ENCODE assay signal across 9 mouse cellular contexts in the genomic region with DNA sequence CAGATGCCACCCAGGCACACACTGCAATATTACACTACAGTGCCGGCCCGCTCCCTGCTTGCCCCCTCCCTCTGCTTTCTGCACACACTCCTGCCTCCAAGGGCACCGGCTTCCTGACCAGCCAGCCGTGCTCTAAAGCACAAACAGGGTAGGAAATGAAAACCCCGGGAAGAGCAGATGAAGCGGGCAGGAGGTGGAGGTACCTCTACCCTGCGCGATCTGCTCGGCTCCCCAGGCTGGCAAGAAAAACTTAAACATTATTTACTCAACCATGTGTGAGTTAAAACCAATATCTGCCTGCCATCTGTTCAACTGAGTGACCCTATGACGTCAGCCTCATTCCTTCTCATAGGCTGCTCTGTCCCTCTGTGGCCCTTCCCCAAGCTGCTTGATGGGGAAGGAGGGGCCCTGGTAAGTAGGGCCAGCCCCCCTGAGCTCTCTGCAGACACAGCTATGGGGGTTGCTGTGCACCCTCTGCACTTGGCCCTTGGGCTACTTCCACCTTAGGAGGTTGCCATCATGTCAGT.
DNase-seq lines count a peak whose midpoint lies in the region; ATAC-seq and TF ChIP-seq lines count a peak whose summit lies in the region.
"Had no signal": no experiment of that assay in that cellular context is flagged by ENCODE, and none has a peak within 500 bp of the region (broad histone marks: within the 10 kb centered on the region; RNA-seq: fewer than 3 reads in every experiment).

No protein-coding gene starts in this region.

- H3K27ac ChIP-seq in lung, embryonic 16.5 days (ENCODE audit: low read length) = no peak overlapping the region
- no peak overlapping the region for H3K27ac ChIP-seq in lung, postnatal 0 days (ENCODE audit: low read length)
- no peak overlapping the region for H3K27ac ChIP-seq in forebrain, embryonic 15.5 days (replicated peaks)
- peak overlapping the region; percentile 71 for H3K27ac ChIP-seq in midbrain, embryonic 10.5 days (replicated peaks)
- H3K27ac ChIP-seq in heart, embryonic 12.5 days (ENCODE audit: poor library complexity, severe bottlenecking) = no peak overlapping the region

- H3K4me1 ChIP-seq in lung, embryonic 16.5 days (replicated peaks; ENCODE audit: control insufficient read depth, insufficient read depth, low read length) = no peaks in the 10 kb centered on the region; the same call in 1 of the 2 replicates
- H3K4me1 ChIP-seq in lung, postnatal 0 days (ENCODE audit: insufficient read depth, low read depth, low read length) = no peaks in the 10 kb centered on the region
- peaks cover 59% of the 10 kb centered on the region for H3K4me1 ChIP-seq in forebrain, embryonic 15.5 days
- H3K4me1 ChIP-seq in midbrain, embryonic 10.5 days = peaks cover 80% of the 10 kb centered on the region
- H3K4me1 ChIP-seq in heart, embryonic 12.5 days (replicated peaks) = peaks cover 9% of the 10 kb centered on the region; the same call in 1 of the 2 replicates

- no peak for TF ChIP-seq CTCF in lung, postnatal 0 days (IDR thresholded peaks at IDR 0.05)

- H3K36me3 ChIP-seq in lung, embryonic 16.5 days (ENCODE audit: control insufficient read depth, insufficient read depth, low read length) = no peaks in the 10 kb centered on the region
- H3K36me3 ChIP-seq in lung, postnatal 0 days (ENCODE audit: insufficient read depth, low read length) = no peaks in the 10 kb centered on the region
- H3K36me3 ChIP-seq in forebrain, embryonic 15.5 days = no peaks in the 10 kb centered on the region
- H3K36me3 ChIP-seq in midbrain, embryonic 10.5 days = no peaks in the 10 kb centered on the region
- H3K36me3 ChIP-seq in heart, embryonic 12.5 days = no peaks in the 10 kb centered on the region

- no peak overlapping the region for H3K4me3 ChIP-seq in lung, embryonic 16.5 days (ENCODE audit: low read length)
- H3K4me3 ChIP-seq in lung, postnatal 0 days (ENCODE audit: low read depth, low read length) = no peak overlapping the region
- no peak overlapping the region for H3K4me3 ChIP-seq in forebrain, embryonic 15.5 days
- H3K4me3 ChIP-seq in midbrain, embryonic 10.5 days = 0 out of 2 replicates have a peak overlapping the region, but pooled peaks have one; percentile 12
- H3K4me3 ChIP-seq in heart, embryonic 12.5 days = no peak overlapping the region

- no peak for DNase-seq in lung, postnatal 0 days (ENCODE audit: low spot score)
- peak; percentile 26 for DNase-seq in midbrain, embryonic 10.5 days (ENCODE audit: low spot score)
- DNase-seq in B cell, adult 2 months = no peak
- no peak for DNase-seq in thymus, postnatal 36 days
- DNase-seq in lung, postnatal 36 days = no peak
- DNase-seq: gastrocnemius, postnatal 25 days had no signal

- no peaks in the 10 kb centered on the region for H3K27me3 ChIP-seq in lung, embryonic 16.5 days (ENCODE audit: control insufficient read depth, insufficient read depth, low read depth, low read length)
- no peaks in the 10 kb centered on the region for H3K27me3 ChIP-seq in lung, postnatal 0 days (replicated peaks; ENCODE audit: insufficient read depth, low read length)
- H3K27me3 ChIP-seq in forebrain, embryonic 15.5 days = no peaks in the 10 kb centered on the region
- peaks cover 44% of the 10 kb centered on the region for H3K27me3 ChIP-seq in midbrain, embryonic 10.5 days (ENCODE audit: low read depth, poor library complexity, severe bottlenecking)
- H3K27me3 ChIP-seq in heart, embryonic 12.5 days (replicated peaks) = peaks cover 4% of the 10 kb centered on the region; the same call in 1 of the 2 replicates

- TF ChIP-seq EP300 in lung, postnatal 0 days (IDR thresholded peaks at IDR 0.05) = no peak

- WGBS in lung, embryonic 16.5 days = 29% methylated on average over 10 of the region's 10 CpGs
- WGBS in lung, postnatal 0 days = 38% methylated on average over 10 of the region's 10 CpGs
- 25% methylated on average over 10 of the region's 10 CpGs for WGBS in forebrain, embryonic 15.5 days
- 47% methylated on average over 10 of the region's 10 CpGs for WGBS in midbrain, embryonic 10.5 days
- WGBS in heart, embryonic 12.5 days = 62% methylated on average over 10 of the region's 10 CpGs

- no peak overlapping the region for H3K4me2 ChIP-seq in lung, embryonic 16.5 days (ENCODE audit: low read depth, low read length)
- no peak overlapping the region for H3K4me2 ChIP-seq in lung, postnatal 0 days (replicated peaks; ENCODE audit: low read depth, low read length)
- no peak overlapping the region for H3K4me2 ChIP-seq in forebrain, embryonic 15.5 days (replicated peaks)
- H3K4me2 ChIP-seq in heart, embryonic 12.5 days = no peak overlapping the region

- ATAC-seq in lung, embryonic 16.5 days (ENCODE audit: low read depth) = peak; percentile 20; the same call in 1 of the 2 replicates
- ATAC-seq in lung, postnatal 0 days = no peak
- ATAC-seq in forebrain, embryonic 15.5 days (replicated peaks) = peak; percentile 39
- ATAC-seq in heart, embryonic 12.5 days (ENCODE audit: insufficient number of reproducible peaks, low FRiP score) = no peak

- H3K9ac ChIP-seq in lung, embryonic 16.5 days (ENCODE audit: low read length) = no peak overlapping the region
- no peak overlapping the region for H3K9ac ChIP-seq in lung, postnatal 0 days (replicated peaks; ENCODE audit: low read depth)
- no peak overlapping the region for H3K9ac ChIP-seq in forebrain, embryonic 15.5 days (replicated peaks)
- no peak overlapping the region for H3K9ac ChIP-seq in heart, embryonic 12.5 days

- no peaks in the 10 kb centered on the region for H3K9me3 ChIP-seq in lung, embryonic 16.5 days (ENCODE audit: control insufficient read depth, low read length)
- no peaks in the 10 kb centered on the region for H3K9me3 ChIP-seq in lung, postnatal 0 days (ENCODE audit: low read length)
- no peaks in the 10 kb centered on the region for H3K9me3 ChIP-seq in forebrain, embryonic 15.5 days
- H3K9me3 ChIP-seq in midbrain, embryonic 10.5 days (replicated peaks) = no peaks in the 10 kb centered on the region
- H3K9me3 ChIP-seq in heart, embryonic 12.5 days (replicated peaks) = no peaks in the 10 kb centered on the region

Comparison
In these comparisons a context has a peak if more than half of its experiments do, and no peak if none do; other contexts are left out.
1. ATAC-seq: peak in lung, embryonic 16.5 days (single experiment) and forebrain, embryonic 15.5 days (single experiment); none in lung, postnatal 0 days (single experiment) and heart, embryonic 12.5 days (single experiment).